Mouse (Mus musculus): ENCODE results near the gene Wfdc17.

Wfdc17 gene

DNA sequence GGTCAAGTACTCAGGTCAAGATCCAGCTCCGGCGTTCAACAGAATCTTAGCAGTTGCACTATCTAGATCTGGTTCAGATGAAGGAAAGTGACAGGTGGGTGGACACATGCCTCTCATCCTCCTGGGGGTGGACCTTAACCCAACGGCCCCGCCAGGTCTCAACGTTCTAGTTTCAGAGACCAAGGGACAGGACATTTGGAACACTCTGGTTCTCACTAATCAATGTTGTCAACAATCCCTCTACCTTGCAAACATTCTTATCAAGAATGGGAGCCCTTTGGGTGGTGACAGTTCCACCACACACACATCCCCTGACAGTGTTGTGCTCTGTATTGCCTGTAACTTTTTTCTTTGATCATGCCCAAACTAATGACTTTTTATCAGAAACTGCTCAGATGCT lies 38.0 kb downstream of the Wfdc17 start:
- DNase-seq, result no peak

- DNase-seq, result no peak
These were observed 39.1 kb downstream of the Wfdc17 start for GRCm38 (mm10) chr11:83742731-83743355.

GRCm38 (mm10) chr11:83743525-83743924 lies 39.7 kb downstream of the Wfdc17 start:
- DNase-seq, result no peak

GRCm38 (mm10) chr11:83746152-83746551 lies 42.4 kb downstream of the Wfdc17 start:
- no peak for DNase-seq

GRCm38 (mm10) chr11:83746681-83747080 lies 42.9 kb downstream of the Wfdc17 start, which contains the start of gene Wfdc21:
Wfdc21 (plus strand) TSS chr11:83746940.
- no peak for DNase-seq

GRCm38 (mm10) chr11:83747376-83748265 lies 43.8 kb downstream of the Wfdc17 start:
- no peak for DNase-seq

GRCm38 (mm10) chr11:83753581-83754181 lies 49.9 kb downstream of the Wfdc17 start, which contains the start of gene Heatr6:
Heatr6 (plus strand) TSS chr11:83753696.
- DNase-seq, result peak; percentile 84 to 87

DNA sequence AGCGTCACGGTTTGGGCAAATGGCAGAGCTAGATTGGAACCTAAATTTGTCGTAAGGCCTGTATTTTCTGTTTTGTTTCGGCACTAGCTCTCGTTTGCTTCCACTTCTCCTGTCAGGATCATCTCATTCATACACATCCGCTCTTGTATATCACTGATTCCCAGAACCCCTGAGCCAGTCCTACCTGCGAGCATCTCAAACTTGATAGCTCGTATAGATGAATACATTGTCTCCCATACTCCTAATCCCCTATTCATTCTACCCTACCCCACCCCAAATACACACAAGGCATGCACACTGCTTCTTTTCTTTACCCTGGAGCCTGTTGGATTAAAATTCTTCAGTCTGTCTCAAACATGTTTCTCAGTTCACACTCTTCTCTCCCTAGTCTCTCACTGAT lies 50.4 kb downstream of the Wfdc17 start:
- no peak for DNase-seq

Measured in thymus, postnatal 36 days (tissue).